Mouse (Mus musculus) kidney, adult 2 months (tissue): ENCODE results near the gene Tap1. TPM values are rescaled to one million over a fixed set of nuclear protein-coding genes. Genes with fewer than 3 reads are reported as not detected.

Experiments
- DNase-seq: peaks from one replicate; pipeline ENCODE4 v3.0.0; 2021
- H3K27ac ChIP-seq: fragments of 200-500 bp; 2 replicates; pipeline ENCODE4 v1.5.1; 2012; ENCODE audit warnings: low read depth, low read length, control low read depth, inconsistent platforms; ENCODE audit not compliant: insufficient read depth
- H3K27me3 ChIP-seq: fragments of 200-500 bp; replicated peaks from 2 replicates; pipeline ENCODE4 v1.6.1; 2012; ENCODE audit warnings: mild to moderate bottlenecking, moderate library complexity, low read length, inconsistent platforms; ENCODE audit not compliant: control insufficient read depth, insufficient read depth
- H3K36me3 ChIP-seq: fragments of 200-500 bp; 2 replicates; pipeline ENCODE4 v1.6.1; 2012; ENCODE audit warnings: mild to moderate bottlenecking, moderate library complexity, low read length, inconsistent platforms; ENCODE audit not compliant: control insufficient read depth, insufficient read depth
- H3K4me1 ChIP-seq: fragments of 200-500 bp; 2 replicates; pipeline ENCODE4 v1.6.1; 2011; ENCODE audit warnings: low read length; ENCODE audit not compliant: control insufficient read depth, insufficient read depth
- H3K4me3 ChIP-seq: fragments of 200-500 bp; 2 replicates; pipeline ENCODE4 v1.5.1; 2011; ENCODE audit warnings: mild to moderate bottlenecking, low read depth, low read length, control low read depth; ENCODE audit not compliant: insufficient read depth
- CTCF ChIP-seq: fragments of 200-500 bp; conservative IDR thresholded peaks from 2 replicates; pipeline ENCODE4 v1.5.1; 2011; ENCODE audit warnings: low read depth, mild to moderate bottlenecking, control low read depth, low read length, moderate library complexity, mixed read lengths; ENCODE audit not compliant: insufficient read depth, insufficient read length
- POLR2A ChIP-seq: fragments of 200-500 bp; IDR thresholded peaks from one replicate; pipeline ENCODE4 v1.6.1; 2011; ENCODE audit warnings: low read depth, low read length, control low read depth
- WGBS: fragments of 180-500 bp; shearing (Covaris S2); methylation state at CpG from one replicate; pipeline ENCODE4 v1.1.7; 2018; 5-methylcytosine and 5-hydroxymethylcytosine counted together
- polyA plus RNA-seq: library from polyadenylated mRNA; depleted of rRNA; stranded (reverse); fragments of >200 nt; gene quantifications from 2 replicates; pipeline ENCODE4 v1.2.3, GENCODE M21; 2012

The Tap1 gene
- polyA plus RNA-seq, 1 experiment, result 19.4 TPM

DNA sequence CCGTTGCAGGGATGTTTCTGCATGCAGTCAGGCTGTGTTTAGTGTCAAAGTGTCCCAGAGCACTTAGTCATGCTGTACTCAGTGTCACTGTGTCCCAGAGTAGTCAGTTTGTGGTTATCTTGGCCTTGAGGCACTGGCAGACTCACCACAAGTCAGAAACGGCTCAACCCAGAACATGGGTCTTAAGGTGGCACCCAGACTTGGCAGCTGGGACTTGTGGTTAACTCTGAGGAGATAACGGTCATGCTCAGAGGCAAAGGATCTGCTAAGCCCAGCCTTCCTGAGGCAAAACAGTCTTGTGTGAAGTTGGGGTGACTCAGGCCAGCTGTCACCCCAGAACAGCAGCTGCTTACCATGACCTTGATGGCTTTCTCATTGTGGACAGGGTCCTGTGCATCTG is 23.2 kb downstream of the Tap1 start:
- H3K27me3 ChIP-seq, result no peaks in the 10 kb centered on the region
- TF ChIP-seq POLR2A (no peak), CTCF (no peak)
- WGBS, result 75% methylated on average over 3 of the region's 3 CpGs
- H3K27ac ChIP-seq, result no peak overlapping the region
- H3K36me3 ChIP-seq, result no peaks in the 10 kb centered on the region
- no peak overlapping the region for H3K4me3 ChIP-seq
- H3K4me1 ChIP-seq, result no peaks in the 10 kb centered on the region
- DNase-seq, result no peak

- Histone ChIP-seq H3K4me1 (no peaks in the 10 kb centered on the region), H3K27me3 (no peaks in the 10 kb centered on the region), H3K27ac (no peak overlapping the region), H3K36me3 (no peaks in the 10 kb centered on the region), H3K4me3 (no peak overlapping the region)
- no peak for DNase-seq
- TF ChIP-seq POLR2A, result no peak
- TF ChIP-seq CTCF, result no peak
- WGBS, result 45% methylated on average over 23 of the region's 23 CpGs
Observed at GRCm38 (mm10) chr17:34211746-34212365, 24.5 kb downstream of the Tap1 start.

GRCm38 (mm10) chr17:34213936-34214335 is 26.6 kb downstream of the Tap1 start:
- no peak for TF ChIP-seq POLR2A
- no peak for TF ChIP-seq CTCF
- H3K27me3 ChIP-seq, result no peaks in the 10 kb centered on the region
- 80% methylated on average over 21 of the region's 21 CpGs for WGBS
- H3K36me3 ChIP-seq, result no peaks in the 10 kb centered on the region
- DNase-seq, result no peak
- H3K4me1 ChIP-seq, result no peaks in the 10 kb centered on the region
- no peak overlapping the region for H3K27ac ChIP-seq
- no peak overlapping the region for H3K4me3 ChIP-seq

DNA sequence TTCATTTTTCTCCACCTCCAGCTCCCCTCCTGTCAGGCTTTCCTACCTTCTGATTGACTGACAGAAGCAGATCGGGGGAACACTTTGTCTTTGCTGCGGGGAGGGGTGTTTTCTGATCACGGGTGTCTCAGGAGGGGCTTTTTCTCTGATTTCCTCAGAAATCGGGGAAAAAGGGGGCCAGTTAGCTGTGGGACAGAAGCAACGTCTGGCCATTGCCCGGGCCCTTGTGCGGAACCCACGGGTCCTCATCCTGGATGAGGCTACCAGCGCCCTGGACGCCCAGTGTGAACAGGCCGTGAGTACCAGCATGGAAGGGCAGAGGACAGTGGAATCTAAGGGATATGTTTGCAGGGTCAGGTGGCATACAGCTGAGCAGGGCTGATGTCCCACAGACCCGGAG is 27.8 kb downstream of the Tap1 start:
- no peak overlapping the region for H3K4me3 ChIP-seq
- DNase-seq, result no peak
- H3K4me1 ChIP-seq, result no peaks in the 10 kb centered on the region
- no peak overlapping the region for H3K27ac ChIP-seq
- WGBS, result 90% methylated on average over 12 of the region's 12 CpGs
- no peaks in the 10 kb centered on the region for H3K27me3 ChIP-seq
- no peaks in the 10 kb centered on the region for H3K36me3 ChIP-seq
- no peak for TF ChIP-seq CTCF
- no peak for TF ChIP-seq POLR2A

- no peak for DNase-seq
- TF ChIP-seq CTCF (no peak), POLR2A (no peak)
- 81% methylated on average over 8 of the region's 8 CpGs for WGBS
- H3K27me3 ChIP-seq, result no peaks in the 10 kb centered on the region
- no peaks in the 10 kb centered on the region for H3K4me1 ChIP-seq
- H3K4me3 ChIP-seq, result no peak overlapping the region
- H3K27ac ChIP-seq, result no peak overlapping the region
- H3K36me3 ChIP-seq, result no peaks in the 10 kb centered on the region
Observed at GRCm38 (mm10) chr17:34217216-34217928, 30.0 kb downstream of the Tap1 start.

DNA sequence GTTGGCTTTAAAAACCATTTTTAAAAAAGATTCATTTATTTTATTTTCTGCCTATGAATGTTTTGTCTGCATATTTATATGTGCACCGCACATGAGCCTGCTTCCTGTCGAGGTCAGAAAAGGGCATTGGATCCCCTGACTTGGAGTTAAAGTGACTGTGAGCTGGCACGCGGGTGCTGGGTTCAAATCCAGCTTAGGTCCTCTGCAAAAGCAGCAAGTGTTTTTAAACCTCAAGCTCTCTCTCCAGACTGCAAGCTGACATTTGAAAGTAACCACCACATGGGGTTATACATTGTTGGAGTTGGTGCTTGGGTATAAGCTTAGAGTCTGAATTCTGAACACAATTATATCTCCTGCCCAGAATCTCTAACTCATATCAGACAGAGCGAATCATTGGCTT is 30.6 kb downstream of the Tap1 start:
- TF ChIP-seq CTCF (no peak), POLR2A (no peak)
- DNase-seq, result no peak
- no peaks in the 10 kb centered on the region for H3K36me3 ChIP-seq
- no peak overlapping the region for H3K4me3 ChIP-seq
- WGBS, result 87% methylated on average over 5 of the region's 5 CpGs
- no peaks in the 10 kb centered on the region for H3K4me1 ChIP-seq
- H3K27ac ChIP-seq, result no peak overlapping the region
- H3K27me3 ChIP-seq, result no peaks in the 10 kb centered on the region

- WGBS, result 18% methylated on average over 11 of the region's 11 CpGs
- Histone ChIP-seq H3K27ac (peak overlapping the region; percentile 41; the same call in 1 of the 2 replicates), H3K4me3 (peak overlapping the region; percentile 11; the same call in 1 of the 2 replicates), H3K36me3 (no peaks in the 10 kb centered on the region), H3K4me1 (no peaks in the 10 kb centered on the region), H3K27me3 (no peaks in the 10 kb centered on the region)
- no peak for TF ChIP-seq CTCF
- TF ChIP-seq POLR2A, result no peak
- peak; percentile 98 for DNase-seq
Observed at GRCm38 (mm10) chr17:34218675-34219074, 31.3 kb downstream of the Tap1 start.
